Mouse (Mus musculus): ENCODE measurements around the gene Dohh. TPM values are rescaled to one million over a fixed set of nuclear protein-coding genes. Genes with fewer than 3 reads are reported as not detected.

Dohh gene
- total RNA-seq, 1 experiment from 2014 or later, result 34.7 TPM

GRCm38 (mm10) chr10:81426897-81427296 is 42.7 kb downstream of the Dohh start:
- ATAC-seq (replicated peaks; ENCODE audit: low read depth, poor library complexity, severe bottlenecking), result no peak

- no peak for ATAC-seq (replicated peaks; ENCODE audit: low read depth, poor library complexity, severe bottlenecking)
Observed at GRCm38 (mm10) chr10:81427327-81427726, 43.1 kb downstream of the Dohh start.

- no peak for ATAC-seq (replicated peaks; ENCODE audit: low read depth, poor library complexity, severe bottlenecking)
Observed at GRCm38 (mm10) chr10:81427804-81428506, 43.7 kb downstream of the Dohh start.

DNA sequence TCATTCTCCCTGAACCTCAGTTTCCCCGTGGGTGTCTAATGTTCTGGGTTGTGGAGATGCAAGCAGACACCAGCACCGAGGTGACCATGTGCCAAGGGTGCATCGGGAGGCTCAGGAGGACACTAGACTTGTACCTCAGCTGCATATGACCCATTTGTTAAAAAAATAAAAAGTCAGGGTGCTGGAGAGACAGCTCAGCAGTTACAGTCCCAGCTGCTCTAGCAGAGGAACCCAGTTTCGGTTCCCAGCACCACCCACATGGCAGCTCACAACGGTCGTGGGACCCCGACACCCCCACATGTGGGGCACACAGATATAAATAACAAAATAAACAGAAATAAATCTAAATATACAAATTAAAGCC is 44.3 kb downstream of the Dohh start:
- ATAC-seq (replicated peaks; ENCODE audit: low read depth, poor library complexity, severe bottlenecking), result no peak

GRCm38 (mm10) chr10:81429092-81429491 is 44.9 kb downstream of the Dohh start:
- ATAC-seq (replicated peaks; ENCODE audit: low read depth, poor library complexity, severe bottlenecking), result no peak

GRCm38 (mm10) chr10:81429605-81430061 is 45.4 kb downstream of the Dohh start:
- peak; percentile 40 for ATAC-seq (replicated peaks; ENCODE audit: low read depth, poor library complexity, severe bottlenecking)

- no peak for ATAC-seq (replicated peaks; ENCODE audit: low read depth, poor library complexity, severe bottlenecking)
Observed at GRCm38 (mm10) chr10:81430141-81430830, 46.1 kb downstream of the Dohh start.

DNA sequence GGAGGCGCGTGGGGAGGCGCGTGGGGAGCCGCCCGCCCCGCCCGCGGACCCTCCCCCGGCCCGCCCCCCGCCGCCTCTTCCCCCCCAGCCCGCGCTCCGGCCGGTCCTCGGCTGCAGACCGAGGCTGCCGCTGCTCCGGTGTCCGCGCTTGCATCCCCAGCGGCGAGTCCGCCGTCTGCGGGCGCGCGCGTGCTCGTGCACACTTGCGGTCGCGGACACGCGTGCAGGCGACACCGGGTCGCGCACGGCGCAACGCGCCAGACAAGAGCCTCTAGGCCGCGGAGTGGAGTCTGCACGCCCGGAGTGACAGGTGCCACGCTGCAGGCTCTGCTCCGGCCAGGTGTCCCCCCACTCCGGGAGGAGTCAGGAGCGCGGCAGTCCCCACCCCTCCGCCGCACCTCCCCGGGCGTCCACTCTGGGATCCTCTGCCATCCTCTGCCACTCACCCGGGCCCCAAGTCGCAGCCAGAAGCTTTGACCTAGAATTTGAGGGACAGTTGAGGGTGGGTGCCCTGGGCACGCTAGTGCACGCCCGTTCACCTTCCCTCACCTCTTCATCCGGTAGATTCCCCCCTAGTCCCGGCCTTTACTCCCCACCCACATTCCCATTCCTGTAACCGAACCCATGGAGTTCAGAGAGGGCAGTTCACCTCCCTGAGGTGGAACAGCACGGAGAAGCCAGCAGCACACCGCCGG is 46.8 kb downstream of the Dohh start:
- no peak for ATAC-seq (replicated peaks; ENCODE audit: low read depth, poor library complexity, severe bottlenecking)

- no peak for ATAC-seq (replicated peaks; ENCODE audit: low read depth, poor library complexity, severe bottlenecking)
Observed at GRCm38 (mm10) chr10:81431526-81432168, 47.4 kb downstream of the Dohh start.

DNA sequence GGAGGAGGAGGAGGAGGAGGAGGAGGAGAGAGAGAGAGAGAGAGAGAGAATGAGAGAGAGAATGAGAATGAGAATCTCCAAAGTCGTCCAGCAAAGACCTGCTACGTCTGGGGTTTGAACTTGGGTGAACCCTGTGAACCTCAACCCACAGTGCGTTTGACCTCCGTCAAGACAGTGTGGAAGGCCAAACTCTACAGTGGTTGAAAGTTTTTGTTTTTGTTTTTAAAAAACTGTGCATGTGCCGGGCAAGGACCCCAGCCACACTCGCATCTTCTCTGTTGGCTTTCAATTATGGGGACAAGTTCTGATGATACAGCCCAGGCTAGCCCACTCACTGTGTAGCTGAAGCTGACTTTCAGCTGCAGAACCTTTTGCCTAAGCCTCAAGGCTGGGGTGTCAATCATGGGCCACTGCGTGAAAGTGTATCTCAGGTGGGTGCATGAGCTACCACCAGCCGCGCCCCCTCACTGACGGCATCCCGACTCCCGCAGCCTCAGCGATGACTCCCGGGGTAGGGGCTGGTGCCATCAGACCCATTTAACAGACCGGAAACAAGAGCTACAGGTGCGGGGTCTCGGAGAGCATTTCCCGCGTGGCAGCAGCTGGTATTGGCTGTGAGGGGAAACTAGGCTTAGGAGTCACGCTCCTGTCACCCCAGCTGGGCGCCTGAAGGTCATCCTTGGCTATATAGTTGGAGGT is 48.1 kb downstream of the Dohh start:
- ATAC-seq (replicated peaks; ENCODE audit: low read depth, poor library complexity, severe bottlenecking), result no peak

GRCm38 (mm10) chr10:81432868-81433262 is 48.6 kb downstream of the Dohh start:
- peak; percentile 66 for ATAC-seq (replicated peaks; ENCODE audit: low read depth, poor library complexity, severe bottlenecking)

DNA sequence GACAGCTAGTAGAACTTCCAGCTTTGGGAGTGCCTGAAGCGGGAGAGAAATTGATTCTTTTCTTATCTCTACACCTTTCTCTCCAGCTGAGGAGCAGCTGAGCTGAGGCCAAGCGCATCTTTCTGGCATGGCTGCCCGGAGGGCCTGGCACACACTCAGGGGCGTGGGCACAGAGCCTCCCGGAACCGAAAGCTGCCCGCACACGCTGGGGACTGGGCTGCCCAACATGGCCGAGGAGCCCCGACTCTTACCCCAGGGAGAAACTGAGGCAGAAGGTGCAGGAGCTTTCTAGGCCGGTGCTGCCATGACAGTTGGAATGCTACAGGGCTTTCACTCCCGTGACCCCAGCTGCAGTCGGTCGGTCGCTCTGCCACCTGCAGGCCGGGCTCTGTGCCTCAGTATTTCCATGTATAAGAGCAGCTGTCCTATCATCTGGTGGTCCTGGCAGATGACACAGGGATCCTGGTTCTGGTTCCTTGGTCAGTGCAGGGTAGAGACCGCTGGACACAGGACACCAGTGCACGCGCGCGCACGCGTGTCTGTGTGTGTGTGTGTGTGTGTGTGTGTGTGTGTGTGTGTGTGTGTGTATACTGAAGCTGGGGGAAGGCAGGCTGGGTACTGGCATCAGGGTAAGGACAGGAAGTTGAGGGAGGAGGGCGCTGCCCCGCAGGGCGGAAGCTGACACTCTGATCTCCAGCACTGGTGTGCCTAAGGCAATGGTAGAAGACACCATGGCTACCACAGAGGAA is 49.5 kb downstream of the Dohh start:
- peak; percentile 37 for ATAC-seq (replicated peaks; ENCODE audit: low read depth, poor library complexity, severe bottlenecking)

DNA sequence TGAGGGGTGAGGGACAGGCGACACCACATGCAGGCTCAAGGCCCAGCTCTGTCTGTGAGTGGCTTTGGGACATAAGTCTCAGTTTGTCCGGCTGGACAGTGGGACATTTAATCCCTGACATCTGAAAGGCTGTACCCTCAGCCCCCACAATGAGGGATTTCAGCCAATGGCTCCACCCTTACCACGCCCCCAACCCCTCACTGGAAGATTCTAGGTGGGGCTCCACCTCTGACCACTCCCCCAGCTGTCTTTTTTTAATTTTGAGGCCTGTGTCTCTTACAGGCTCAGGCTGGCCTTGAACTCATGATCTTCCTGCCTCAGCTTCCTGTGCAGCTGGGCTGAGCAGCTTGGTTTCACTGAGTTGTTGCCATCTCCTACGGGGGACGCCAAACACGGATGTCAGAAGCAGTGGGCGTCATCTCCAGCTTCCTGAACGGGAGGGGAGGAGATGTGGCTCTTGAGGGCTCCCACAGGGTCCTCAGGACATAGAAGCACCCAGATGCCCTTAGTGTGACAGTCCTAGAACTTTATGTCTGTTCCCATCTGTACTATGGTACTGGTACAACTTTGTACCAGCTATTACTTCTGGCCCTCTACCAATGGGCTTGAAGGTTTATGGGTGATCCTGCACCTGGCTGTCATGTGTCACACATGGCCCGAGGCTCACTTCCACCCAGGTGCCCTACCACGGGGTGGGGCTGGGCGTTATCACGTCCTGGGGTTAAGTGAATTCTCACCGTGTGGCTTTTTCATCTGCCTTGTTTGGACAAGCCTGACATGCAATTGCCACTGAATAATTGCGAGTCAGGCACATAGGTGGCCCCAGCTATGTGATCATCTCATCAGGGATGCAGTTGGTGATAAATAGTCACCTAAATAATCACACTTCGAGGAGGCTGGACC is 50.4 kb downstream of the Dohh start:
- ATAC-seq (replicated peaks; ENCODE audit: low read depth, poor library complexity, severe bottlenecking), result no peak

DNA sequence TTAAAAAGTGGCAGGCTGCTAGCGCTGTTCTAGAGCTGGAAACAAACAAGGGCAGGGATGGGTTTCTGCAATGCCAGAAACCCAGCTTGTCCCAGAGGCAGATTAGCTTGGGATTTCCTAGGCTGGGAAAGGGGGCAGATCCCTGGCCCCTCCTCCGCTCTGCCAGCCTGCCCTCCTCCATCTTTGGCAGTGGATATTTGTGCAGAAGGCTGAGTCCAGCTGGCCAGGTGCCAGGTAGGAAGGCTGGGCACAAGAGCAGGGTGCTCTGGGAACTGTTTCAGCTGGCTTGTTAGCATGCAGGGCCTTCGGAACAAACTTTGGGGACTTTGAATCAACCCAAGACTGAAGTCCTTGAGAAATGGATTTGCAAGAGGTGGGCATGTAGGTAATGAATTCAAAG is 51.2 kb downstream of the Dohh start:
- no peak for ATAC-seq (replicated peaks; ENCODE audit: low read depth, poor library complexity, severe bottlenecking)
